Mouse (Mus musculus) megakaryocyte, adult 5-6 weeks (primary cell): ENCODE measurements around the gene Cpsf2. TPM values are rescaled to one million over a fixed set of nuclear protein-coding genes. Genes with fewer than 3 reads are reported as not detected.
"Not testable (repeated sequence)": the region's sequence is repeated elsewhere in the genome, so short reads cannot be mapped to it uniquely, and the experiment has no call there.

Experiments used
- ATAC-seq: 2 replicates; pipeline ENCODE4 v1.8.0; 2016; ENCODE audit warnings: mild to moderate bottlenecking, inconsistent platforms; ENCODE audit not compliant: poor library complexity, severe bottlenecking
- total RNA-seq, 2 experiments: library from RNA; stranded (forward) in 1 of 2; stranded (reverse) in 1 of 2; fragments of 153-499, 151-499 nt in 1 of 2; fragments of 221-1000, 200-1000 nt in 1 of 2; gene quantifications; 2 replicates each; pipeline versions ENCODE4 v1.2.3 to v1.2.4; 2015 to 2017

Cpsf2 gene
- total RNA-seq (2015) (28.0 and 29.3 TPM in 2 replicates), total RNA-seq (2017) (43.3 and 45.3 TPM in 2 replicates)

- ATAC-seq, result peak; percentile 83
These were observed at the start of gene Cpsf2 for GRCm38 (mm10) chr12:101975601-101976571. TSS of gene Cpsf2 (plus strand) at chr12:101975988.

GRCm38 (mm10) chr12:101928423-101928822, 47.4 kb upstream of the Cpsf2 start:
- no peak for ATAC-seq

GRCm38 (mm10) chr12:101935223-101935622, 40.6 kb upstream of the Cpsf2 start:
- no peak for ATAC-seq

- ATAC-seq, result no peak
These were observed 38.2 kb upstream of the Cpsf2 start for GRCm38 (mm10) chr12:101937572-101937971.

- no peak for ATAC-seq
These were observed 27.8 kb upstream of the Cpsf2 start for GRCm38 (mm10) chr12:101947986-101948385.

- ATAC-seq, result no peak
These were observed 27.0 kb upstream of the Cpsf2 start for GRCm38 (mm10) chr12:101948801-101949200.

GRCm38 (mm10) chr12:101955821-101956220, 20.0 kb upstream of the Cpsf2 start:
- ATAC-seq, result not testable (repeated sequence)

GRCm38 (mm10) chr12:101957079-101957941, 18.5 kb upstream of the Cpsf2 start:
- no peak for ATAC-seq

GRCm38 (mm10) chr12:101957942-101958544, 17.7 kb upstream of the Cpsf2 start, which contains the start of gene Atxn3:
TSS of gene Atxn3 (minus strand) at chr12:101958246.
- peak; percentile 95 for ATAC-seq

GRCm38 (mm10) chr12:101958556-101958955, 17.2 kb upstream of the Cpsf2 start:
- ATAC-seq, result peak; percentile 59

- peak; percentile 29 for ATAC-seq
These were observed 16.6 kb upstream of the Cpsf2 start for GRCm38 (mm10) chr12:101958960-101959780.

- no peak for ATAC-seq
These were observed 4.5 kb upstream of the Cpsf2 start for GRCm38 (mm10) chr12:101971311-101971710.

- ATAC-seq, result no peak
These were observed 3.6 kb upstream of the Cpsf2 start for GRCm38 (mm10) chr12:101972230-101972629.

- no peak for ATAC-seq
These were observed 1.2 kb upstream of the Cpsf2 start for GRCm38 (mm10) chr12:101974571-101974970.

GRCm38 (mm10) chr12:101975167-101975600, 604 bp upstream of the Cpsf2 start:
- no peak; the same call in 1 of the 2 replicates for ATAC-seq

GRCm38 (mm10) chr12:101976651-101977403, 1.0 kb downstream of the Cpsf2 start:
- ATAC-seq, result no peak; the same call in 1 of the 2 replicates

- ATAC-seq, result no peak
These were observed 1.7 kb downstream of the Cpsf2 start for GRCm38 (mm10) chr12:101977404-101977915.

- ATAC-seq, result no peak
These were observed 2.4 kb downstream of the Cpsf2 start for GRCm38 (mm10) chr12:101978162-101978561.

GRCm38 (mm10) chr12:101978588-101978987, 2.8 kb downstream of the Cpsf2 start:
- ATAC-seq, result no peak
